ENCODE assay signal across 26 mouse cellular contexts in genomic region chr10:99384366-99384765, GRCm38 (mm10).
"Had no signal": no experiment of that assay in that cellular context is flagged by ENCODE, and none has a peak within 500 bp of the region (broad histone marks: within the 10 kb centered on the region; RNA-seq: fewer than 3 reads in every experiment).

No protein-coding gene starts in this region.

- DNase-seq: gastrocnemius, postnatal 14 days; gastrocnemius, postnatal 36 days; heart, adult 11 months; heart, adult 2 months; heart, postnatal 14 days; heart, postnatal 36 days; kidney, adult 18-20 months; kidney, adult 8-10 months; kidney, postnatal 10 days; kidney, postnatal 25 days; kidney, postnatal 4 days; liver; liver, embryonic 13.5 days had no signal

- H3K9ac ChIP-seq: heart, embryonic 13.5 days; heart, embryonic 15.5 days; hindbrain, embryonic 13.5 days; hindbrain, embryonic 15.5 days; intestine, embryonic 15.5 days; limb, embryonic 12.5 days; liver, embryonic 13.5 days; liver, embryonic 15.5 days had no signal

- ATAC-seq: hindbrain, postnatal 0 days; intestine, embryonic 15.5 days; intestine, postnatal 0 days had no signal

- H3K27me3 ChIP-seq: heart, embryonic 13.5 days; heart, embryonic 15.5 days; hindbrain, embryonic 13.5 days; hindbrain, embryonic 15.5 days; intestine, embryonic 15.5 days; liver, embryonic 13.5 days; liver, embryonic 15.5 days had no signal

- H3K4me1 ChIP-seq: hindbrain, embryonic 13.5 days; hindbrain, embryonic 15.5 days; intestine, embryonic 15.5 days; liver, embryonic 13.5 days; liver, embryonic 15.5 days had no signal

- H3K4me2 ChIP-seq: heart, embryonic 11.5 days; heart, embryonic 13.5 days; heart, embryonic 15.5 days; hindbrain, embryonic 13.5 days; hindbrain, embryonic 15.5 days; intestine, embryonic 15.5 days; limb, embryonic 12.5 days; liver, embryonic 13.5 days; liver, embryonic 15.5 days had no signal

- H3K9me3 ChIP-seq: heart, embryonic 13.5 days; heart, embryonic 15.5 days; hindbrain, embryonic 13.5 days; hindbrain, embryonic 15.5 days; intestine, embryonic 15.5 days; limb, embryonic 10.5 days; limb, embryonic 12.5 days; liver, embryonic 13.5 days; liver, embryonic 15.5 days had no signal

- H3K36me3 ChIP-seq: heart, embryonic 13.5 days; heart, embryonic 15.5 days; hindbrain, embryonic 13.5 days; hindbrain, embryonic 15.5 days; intestine, embryonic 15.5 days; limb, embryonic 10.5 days; limb, embryonic 12.5 days; liver, embryonic 13.5 days; liver, embryonic 15.5 days had no signal

- H3K27ac ChIP-seq: heart, adult 2 months; heart, embryonic 13.5 days; heart, embryonic 15.5 days; hindbrain, embryonic 13.5 days; hindbrain, embryonic 15.5 days; hindbrain, postnatal 0 days; intestine, embryonic 15.5 days; layer of hippocampus, adult 2 months; left cerebral cortex, adult 2 months; limb, embryonic 10.5 days; limb, embryonic 12.5 days; liver, embryonic 13.5 days; liver, embryonic 15.5 days had no signal

- H3K4me3 ChIP-seq: heart, adult 2 months; heart, embryonic 13.5 days; heart, embryonic 15.5 days; hindbrain, embryonic 13.5 days; hindbrain, embryonic 15.5 days; intestine, embryonic 15.5 days; layer of hippocampus, adult 2 months; left cerebral cortex, adult 2 months; limb, embryonic 10.5 days; limb, embryonic 12.5 days; liver, embryonic 13.5 days; liver, embryonic 15.5 days had no signal
